In the genomic region with DNA sequence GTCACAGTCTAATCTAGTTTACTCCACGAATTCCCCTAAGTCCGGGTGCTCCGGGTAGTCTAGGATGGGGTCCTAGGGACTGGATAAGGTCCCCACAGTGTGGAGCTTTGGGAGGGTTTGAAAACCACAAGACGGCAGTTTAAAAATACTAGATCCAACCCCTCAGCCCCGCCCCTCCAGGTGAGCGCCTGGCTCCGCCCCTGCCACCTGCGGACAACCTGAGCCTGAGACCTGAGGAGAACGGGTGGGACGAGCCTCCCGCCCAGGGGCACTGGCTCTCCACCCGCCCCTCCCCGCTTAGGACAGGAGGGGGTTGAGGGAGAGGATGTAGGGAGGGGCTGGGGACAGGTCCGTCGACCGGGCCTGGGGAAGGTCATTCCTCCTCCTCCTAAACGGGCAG, we compare ENCODE assay signal across 9 mouse cellular contexts. TPM values are rescaled to one million over a fixed set of nuclear protein-coding genes. Genes with fewer than 3 reads are reported as not detected.
A peak's percentile ranks its signal among the peaks of the same experiment; 100 is the strongest.
DNase-seq lines count a peak whose midpoint lies in the region; ATAC-seq lines count a peak whose summit lies in the region.
"Had no signal": no experiment of that assay in that cellular context is flagged by ENCODE, and none has a peak within 500 bp of the region (broad histone marks: within the 10 kb centered on the region; RNA-seq: fewer than 3 reads in every experiment).

No protein-coding gene starts in this region.

- H3K27ac ChIP-seq in intestine, embryonic 15.5 days = peak overlapping the region; percentile 29
- no peak overlapping the region for H3K27ac ChIP-seq in liver, embryonic 15.5 days (replicated peaks)
- H3K27ac ChIP-seq in stomach, embryonic 15.5 days = peak overlapping the region; percentile 69

- no peak for DNase-seq in left cerebral cortex, postnatal 14 days (ENCODE audit: low spot score in 2 of 2)
- no peak for DNase-seq in spleen, adult 18-20 months
- DNase-seq: embryo, embryonic 11 days had no signal

- peaks cover 10% of the 10 kb centered on the region for H3K36me3 ChIP-seq in megakaryocyte, embryonic 14.5 days (replicated peaks; ENCODE audit: low read length)
- no peaks in the 10 kb centered on the region for H3K36me3 ChIP-seq in intestine, embryonic 15.5 days
- no peaks in the 10 kb centered on the region for H3K36me3 ChIP-seq in liver, embryonic 15.5 days (replicated peaks)
- H3K36me3 ChIP-seq in stomach, embryonic 15.5 days = no peaks in the 10 kb centered on the region

- intact Hi-C loops in left cerebral cortex, postnatal 14 days (cut with DNase I) = loop anchor here (5.0 kb wide), 2 partner anchors 63 to 168 kb away; no protein-coding TSS in a partner anchor

- peaks cover 67% of the 10 kb centered on the region for H3K4me1 ChIP-seq in megakaryocyte, embryonic 14.5 days
- peaks cover 28% of the 10 kb centered on the region for H3K4me1 ChIP-seq in intestine, embryonic 15.5 days (replicated peaks)
- peaks cover 37% of the 10 kb centered on the region for H3K4me1 ChIP-seq in liver, embryonic 15.5 days (replicated peaks)
- H3K4me1 ChIP-seq in stomach, embryonic 15.5 days = peaks cover 32% of the 10 kb centered on the region

- WGBS in intestine, embryonic 15.5 days = 6% methylated on average over 17 of the region's 17 CpGs
- 19% methylated on average over 17 of the region's 17 CpGs for WGBS in liver, embryonic 15.5 days (ENCODE audit: insufficient replicate concordance)
- 8% methylated on average over 17 of the region's 17 CpGs for WGBS in stomach, embryonic 15.5 days

- peak overlapping the region; percentile 79 for H3K4me2 ChIP-seq in intestine, embryonic 15.5 days (replicated peaks)
- peak overlapping the region; percentile 77; the same call in 1 of the 2 replicates for H3K4me2 ChIP-seq in liver, embryonic 15.5 days
- peak overlapping the region; percentile 85 for H3K4me2 ChIP-seq in stomach, embryonic 15.5 days

- H3K9ac ChIP-seq in intestine, embryonic 15.5 days = peak overlapping the region; percentile 17; the same call in 1 of the 2 replicates
- no peak overlapping the region for H3K9ac ChIP-seq in liver, embryonic 15.5 days
- H3K9ac ChIP-seq in stomach, embryonic 15.5 days = no peak overlapping the region

- H3K4me3 ChIP-seq in megakaryocyte, embryonic 14.5 days (replicated peaks) = peak overlapping the region; percentile 93
- peak overlapping the region; percentile 47 for H3K4me3 ChIP-seq in intestine, embryonic 15.5 days (replicated peaks)
- H3K4me3 ChIP-seq in liver, embryonic 15.5 days (replicated peaks) = peak overlapping the region; percentile 47; the same call in 1 of the 2 replicates
- H3K4me3 ChIP-seq in stomach, embryonic 15.5 days (replicated peaks) = peak overlapping the region; percentile 50

- H3K27me3 ChIP-seq in megakaryocyte, embryonic 14.5 days (replicated peaks) = peaks cover 29% of the 10 kb centered on the region
- H3K27me3 ChIP-seq in intestine, embryonic 15.5 days (replicated peaks) = peaks cover 18% of the 10 kb centered on the region
- H3K27me3 ChIP-seq in liver, embryonic 15.5 days = peaks cover 81% of the 10 kb centered on the region
- peaks cover 34% of the 10 kb centered on the region for H3K27me3 ChIP-seq in stomach, embryonic 15.5 days (replicated peaks)

- ATAC-seq in megakaryocyte, adult 5-6 weeks (ENCODE audit: poor library complexity, severe bottlenecking) = no peak
- ATAC-seq in intestine, embryonic 15.5 days = peak; percentile 53
- ATAC-seq in liver, embryonic 15.5 days (ENCODE audit: insufficient read depth) = no peak
- peak; percentile 36; the same call in 1 of the 2 replicates for ATAC-seq in stomach, embryonic 15.5 days (ENCODE audit: insufficient read depth, low FRiP score, low read depth)
- no peak for ATAC-seq in cerebellum, adult (ENCODE audit: insufficient number of reproducible peaks, low FRiP score, low TSS enrichment)

- 0 out of 2 replicates have a peak, but pooled peaks cover 4% of the 10 kb centered on the region for H3K9me3 ChIP-seq in megakaryocyte, embryonic 14.5 days
- no peaks in the 10 kb centered on the region for H3K9me3 ChIP-seq in intestine, embryonic 15.5 days
- no peaks in the 10 kb centered on the region for H3K9me3 ChIP-seq in liver, embryonic 15.5 days (replicated peaks)
- H3K9me3 ChIP-seq in stomach, embryonic 15.5 days = no peaks in the 10 kb centered on the region

RNA-seq across cellular contexts. Expression of a gene that starts 6.7 kb away (rescaled TPM):
- polyA plus RNA-seq in megakaryocyte, embryonic 14.5 days (2012; ENCODE audit: insufficient read depth, low replicate concordance) = 4.6 and 5.5 TPM in 2 replicates
- total RNA-seq in megakaryocyte, adult 5-6 weeks (2015) = 3.4 and 3.7 TPM in 2 replicates
- total RNA-seq in megakaryocyte, adult 5-6 weeks (2017) = 5.0 and 6.5 TPM in 2 replicates
- 47.0 and 53.3 TPM in 2 replicates for polyA plus RNA-seq in intestine, embryonic 15.5 days (2015; fragmentation: Nextera tagmentation; extraction: Ambion mirVana)
- polyA plus RNA-seq in liver, embryonic 15.5 days (2015; fragmentation: Nextera tagmentation; extraction: Ambion mirVana) = 0.93 and 1.4 TPM in 2 replicates
- polyA plus RNA-seq in stomach, embryonic 15.5 days (2015; fragmentation: Nextera tagmentation; extraction: Ambion mirVana) = 32.6 and 38.7 TPM in 2 replicates
- under 1 TPM; 0.15 to 0.47 TPM for total RNA-seq in left cerebral cortex, postnatal 14 days (2021)

RNA-seq across cellular contexts. Expression of a gene that starts 8.0 kb away (rescaled TPM):
- polyA plus RNA-seq in megakaryocyte, embryonic 14.5 days (2012; ENCODE audit: insufficient read depth, low replicate concordance) = 124 and 136 TPM in 2 replicates
- total RNA-seq in megakaryocyte, adult 5-6 weeks (2015) = 28.0 and 31.7 TPM in 2 replicates
- total RNA-seq in megakaryocyte, adult 5-6 weeks (2017) = 40.4 and 46.1 TPM in 2 replicates
- 41.2 and 42.7 TPM in 2 replicates for polyA plus RNA-seq in intestine, embryonic 15.5 days (2015; fragmentation: Nextera tagmentation; extraction: Ambion mirVana)
- polyA plus RNA-seq in liver, embryonic 15.5 days (2015; fragmentation: Nextera tagmentation; extraction: Ambion mirVana) = 13.4 and 15.2 TPM in 2 replicates
- 43.1 and 47.6 TPM in 2 replicates for polyA plus RNA-seq in stomach, embryonic 15.5 days (2015; fragmentation: Nextera tagmentation; extraction: Ambion mirVana)
- total RNA-seq in left cerebral cortex, postnatal 14 days (2021) = 100 to 1,000 TPM; 391 to 396 TPM

RNA-seq across cellular contexts. Expression of a gene that starts 18.0 kb away (rescaled TPM):
- polyA plus RNA-seq in megakaryocyte, embryonic 14.5 days (2012; ENCODE audit: insufficient read depth, low replicate concordance) = 93.1 and 154 TPM in 2 replicates
- total RNA-seq in megakaryocyte, adult 5-6 weeks (2015) = 16.4 and 20.2 TPM in 2 replicates
- total RNA-seq in megakaryocyte, adult 5-6 weeks (2017) = 11.5 and 15.0 TPM in 2 replicates
- polyA plus RNA-seq in intestine, embryonic 15.5 days (2015; fragmentation: Nextera tagmentation; extraction: Ambion mirVana) = 55.1 and 69.2 TPM in 2 replicates
- polyA plus RNA-seq in liver, embryonic 15.5 days (2015; fragmentation: Nextera tagmentation; extraction: Ambion mirVana) = 24.0 and 27.3 TPM in 2 replicates
- 54.4 and 58.1 TPM in 2 replicates for polyA plus RNA-seq in stomach, embryonic 15.5 days (2015; fragmentation: Nextera tagmentation; extraction: Ambion mirVana)
- 10 to 100 TPM; 34.8 to 35.8 TPM for total RNA-seq in left cerebral cortex, postnatal 14 days (2021)

RNA-seq across cellular contexts. Expression of a gene that starts 18.0 kb away (rescaled TPM):
- polyA plus RNA-seq in megakaryocyte, embryonic 14.5 days (2012; ENCODE audit: insufficient read depth, low replicate concordance) = 458 and 769 TPM in 2 replicates
- total RNA-seq in megakaryocyte, adult 5-6 weeks (2015) = 52.1 and 67.0 TPM in 2 replicates
- total RNA-seq in megakaryocyte, adult 5-6 weeks (2017) = 97.4 and 154 TPM in 2 replicates
- polyA plus RNA-seq in intestine, embryonic 15.5 days (2015; fragmentation: Nextera tagmentation; extraction: Ambion mirVana) = 242 and 245 TPM in 2 replicates
- 78.7 and 92.2 TPM in 2 replicates for polyA plus RNA-seq in liver, embryonic 15.5 days (2015; fragmentation: Nextera tagmentation; extraction: Ambion mirVana)
- polyA plus RNA-seq in stomach, embryonic 15.5 days (2015; fragmentation: Nextera tagmentation; extraction: Ambion mirVana) = 217 and 233 TPM in 2 replicates
- 10 to 100 TPM; 39.0 to 41.4 TPM for total RNA-seq in left cerebral cortex, postnatal 14 days (2021)

RNA-seq across cellular contexts. Expression of a gene that starts 32.0 kb away (rescaled TPM):
- polyA plus RNA-seq in megakaryocyte, embryonic 14.5 days (2012; ENCODE audit: insufficient read depth, low replicate concordance) = 6.2 and 21.4 TPM in 2 replicates
- total RNA-seq in megakaryocyte, adult 5-6 weeks (2015) = 5.4 and 5.9 TPM in 2 replicates
- total RNA-seq in megakaryocyte, adult 5-6 weeks (2017) = 7.5 and 8.1 TPM in 2 replicates
- polyA plus RNA-seq in intestine, embryonic 15.5 days (2015; fragmentation: Nextera tagmentation; extraction: Ambion mirVana) = 2.2 and 2.4 TPM in 2 replicates
- polyA plus RNA-seq in liver, embryonic 15.5 days (2015; fragmentation: Nextera tagmentation; extraction: Ambion mirVana) = 1.9 and 2.1 TPM in 2 replicates
- 3.4 and 3.8 TPM in 2 replicates for polyA plus RNA-seq in stomach, embryonic 15.5 days (2015; fragmentation: Nextera tagmentation; extraction: Ambion mirVana)
- total RNA-seq in left cerebral cortex, postnatal 14 days (2021) = 100 to 1,000 TPM; 226 to 227 TPM

Comparison
In these comparisons a context has a peak if more than half of its experiments do, and no peak if none do; other contexts are left out.
1. ATAC-seq: peak in intestine, embryonic 15.5 days (single experiment) and stomach, embryonic 15.5 days (single experiment); none in megakaryocyte, adult 5-6 weeks (single experiment), liver, embryonic 15.5 days (single experiment) and cerebellum, adult (single experiment).
2. Peak in every context shown above with its lines, with median percentiles within 50 percentile points of each other: H3K4me3 ChIP-seq and H3K4me2 ChIP-seq.